Mouse (Mus musculus) heart, embryonic 16.5 days (tissue): ENCODE data around the gene Cobll1. TPM values are rescaled to one million over a fixed set of nuclear protein-coding genes. Genes with fewer than 3 reads are reported as not detected.

Experiments used
- polyA plus RNA-seq: library from polyadenylated mRNA; unstranded; fragments of >200 nt; fragmentation: Nextera tagmentation; extraction: Ambion mirVana; gene quantifications from 2 replicates; pipeline ENCODE4 v1.2.1, GENCODE M21; 2015

Cobll1 gene
- polyA plus RNA-seq, 1 experiment from 2014 or later: 12.6 TPM

Other genes with a start within 250 kb of the Cobll1 start
- 121 and 135 TPM in 2 replicates for gene Grb14, start 214.4 kb downstream of the Cobll1 start, polyA plus RNA-seq
- 0.25 TPM in 1 of 2 replicates, not detected in the other for gene Slc38a11, start 124.6 kb upstream of the Cobll1 start, polyA plus RNA-seq